Mouse (Mus musculus): ENCODE measurements around the gene Pik3r4. TPM values are rescaled to one million over a fixed set of nuclear protein-coding genes. Genes with fewer than 3 reads are reported as not detected.
A peak's percentile ranks its signal among the peaks of the same experiment; 100 is the strongest.
"Not testable (repeated sequence)": the region's sequence is repeated elsewhere in the genome, so short reads cannot be mapped to it uniquely, and the experiment has no call there.

Pik3r4 gene
- 25.7 and 27.3 TPM in 2 replicates for polyA plus RNA-seq (2016; fragmentation: Nextera tagmentation; extraction: Ambion mirVana)

GRCm38 (mm10) chr9:105642460-105643371, at the start of gene Pik3r4:
Gene Pik3r4, plus strand, starts transcription at chr9:105642978.
- H3K27me3 ChIP-seq (replicated peaks): no peaks in the 10 kb centered on the region
- peak within 1 kb of the TSS; percentile 89 for H3K4me2 ChIP-seq (replicated peaks)
- H3K4me1 ChIP-seq: peaks cover 12% of the 10 kb centered on the region
- ATAC-seq (ENCODE audit: low FRiP score, low read depth): peak; percentile 95
- H3K27ac ChIP-seq: 0 out of 2 replicates have a peak within 1 kb of the TSS, but pooled peaks have one; percentile 15
- H3K9me3 ChIP-seq: no peaks in the 10 kb centered on the region
- H3K4me3 ChIP-seq: peak within 1 kb of the TSS; percentile 89
- WGBS: 5% methylated on average over 37 of the region's 37 CpGs
- H3K36me3 ChIP-seq: peaks cover 22% of the 10 kb centered on the region
- peak within 1 kb of the TSS; percentile 73 for H3K9ac ChIP-seq

GRCm38 (mm10) chr9:105598906-105599305, 43.9 kb upstream of the Pik3r4 start:
- no peak overlapping the region for H3K9ac ChIP-seq
- ATAC-seq (ENCODE audit: low FRiP score, low read depth): no peak
- 86% methylated on average over 4 of the region's 4 CpGs for WGBS
- no peaks in the 10 kb centered on the region for H3K9me3 ChIP-seq
- H3K4me3 ChIP-seq: no peak overlapping the region
- H3K27ac ChIP-seq: no peak overlapping the region
- no peaks in the 10 kb centered on the region for H3K36me3 ChIP-seq
- no peaks in the 10 kb centered on the region for H3K27me3 ChIP-seq (replicated peaks)
- H3K4me2 ChIP-seq (replicated peaks): no peak overlapping the region
- H3K4me1 ChIP-seq: no peaks in the 10 kb centered on the region

- Histone ChIP-seq H3K4me3 (no peak overlapping the region), H3K36me3 (no peaks in the 10 kb centered on the region), H3K9me3 (no peaks in the 10 kb centered on the region), H3K4me2 (replicated peaks) (no peak overlapping the region), H3K27ac (no peak overlapping the region), H3K4me1 (no peaks in the 10 kb centered on the region), H3K9ac (no peak overlapping the region), H3K27me3 (replicated peaks) (no peaks in the 10 kb centered on the region)
- no peak for ATAC-seq (ENCODE audit: low FRiP score, low read depth)
- 93% methylated on average over 15 of the region's 15 CpGs for WGBS
Measured at GRCm38 (mm10) chr9:105611980-105612771, 30.6 kb upstream of the Pik3r4 start.

- ATAC-seq (ENCODE audit: low FRiP score, low read depth): no peak
- WGBS: 66% methylated on average over 7 of the region's 7 CpGs
- H3K36me3 ChIP-seq: no peaks in the 10 kb centered on the region
- no peak overlapping the region for H3K4me2 ChIP-seq (replicated peaks)
- no peaks in the 10 kb centered on the region for H3K4me1 ChIP-seq
- H3K9me3 ChIP-seq: no peaks in the 10 kb centered on the region
- no peak overlapping the region for H3K4me3 ChIP-seq
- no peaks in the 10 kb centered on the region for H3K27me3 ChIP-seq (replicated peaks)
- H3K27ac ChIP-seq: no peak overlapping the region
- no peak overlapping the region for H3K9ac ChIP-seq
Measured at GRCm38 (mm10) chr9:105612919-105613318, 29.9 kb upstream of the Pik3r4 start.

- no peak for ATAC-seq (ENCODE audit: low FRiP score, low read depth)
- H3K27ac ChIP-seq: no peak overlapping the region
- H3K4me3 ChIP-seq: no peak overlapping the region
- H3K4me1 ChIP-seq: no peaks in the 10 kb centered on the region
- no peaks in the 10 kb centered on the region for H3K27me3 ChIP-seq (replicated peaks)
- no peak overlapping the region for H3K4me2 ChIP-seq (replicated peaks)
- H3K36me3 ChIP-seq: no peaks in the 10 kb centered on the region
- WGBS: 84% methylated on average over 2 of the region's 2 CpGs
- no peaks in the 10 kb centered on the region for H3K9me3 ChIP-seq
- no peak overlapping the region for H3K9ac ChIP-seq
Measured at GRCm38 (mm10) chr9:105615952-105616351, 26.8 kb upstream of the Pik3r4 start.

GRCm38 (mm10) chr9:105617274-105617673, 25.5 kb upstream of the Pik3r4 start:
- not testable (repeated sequence) for H3K9ac ChIP-seq; H3K27ac ChIP-seq; H3K4me1 ChIP-seq; H3K4me3 ChIP-seq; H3K4me2 ChIP-seq (replicated peaks); H3K36me3 ChIP-seq; H3K27me3 ChIP-seq (replicated peaks); H3K9me3 ChIP-seq; ATAC-seq (ENCODE audit: low FRiP score, low read depth)

GRCm38 (mm10) chr9:105633961-105634360, 8.8 kb upstream of the Pik3r4 start:
- H3K4me2 ChIP-seq (replicated peaks): no peak overlapping the region
- no peak for ATAC-seq (ENCODE audit: low FRiP score, low read depth)
- no peak overlapping the region for H3K27ac ChIP-seq
- no peak overlapping the region for H3K9ac ChIP-seq
- no peaks in the 10 kb centered on the region for H3K9me3 ChIP-seq
- H3K36me3 ChIP-seq: no peaks in the 10 kb centered on the region
- WGBS: 83% methylated on average over 2 of the region's 2 CpGs
- H3K4me3 ChIP-seq: no peak overlapping the region
- no peaks in the 10 kb centered on the region for H3K27me3 ChIP-seq (replicated peaks)
- H3K4me1 ChIP-seq: no peaks in the 10 kb centered on the region

- not testable (repeated sequence) for H3K4me3 ChIP-seq; ATAC-seq (ENCODE audit: low FRiP score, low read depth)
- 80% methylated on average over 6 of the region's 6 CpGs for WGBS
Measured at GRCm38 (mm10) chr9:105641377-105641776, 1.4 kb upstream of the Pik3r4 start.

GRCm38 (mm10) chr9:105656189-105656588, 13.4 kb downstream of the Pik3r4 start:
- H3K4me3 ChIP-seq: no peak overlapping the region
- no peak overlapping the region for H3K27ac ChIP-seq
- H3K4me1 ChIP-seq: no peaks in the 10 kb centered on the region
- H3K27me3 ChIP-seq (replicated peaks): no peaks in the 10 kb centered on the region
- ATAC-seq (ENCODE audit: low FRiP score, low read depth): no peak
- no peak overlapping the region for H3K4me2 ChIP-seq (replicated peaks)
- no peaks in the 10 kb centered on the region for H3K9me3 ChIP-seq
- 69% methylated on average over 2 of the region's 2 CpGs for WGBS
- H3K9ac ChIP-seq: no peak overlapping the region
- peaks cover 48% of the 10 kb centered on the region for H3K36me3 ChIP-seq

More at GRCm38 (mm10) chr9:105641377-105641776, 1.4 kb upstream of the Pik3r4 start:
- H3K4me1 ChIP-seq: peaks cover 12% of the 10 kb centered on the region
- not testable (repeated sequence) for H3K4me2 ChIP-seq (replicated peaks); H3K27ac ChIP-seq; H3K9ac ChIP-seq; H3K27me3 ChIP-seq (replicated peaks); H3K9me3 ChIP-seq
- peaks cover 21% of the 10 kb centered on the region for H3K36me3 ChIP-seq

GRCm38 (mm10) chr9:105658216-105658615, 15.4 kb downstream of the Pik3r4 start:
- ATAC-seq (ENCODE audit: low FRiP score, low read depth): no peak
- no peaks in the 10 kb centered on the region for H3K4me1 ChIP-seq
- H3K4me3 ChIP-seq: no peak overlapping the region
- H3K9ac ChIP-seq: no peak overlapping the region
- no peak overlapping the region for H3K27ac ChIP-seq
- no peaks in the 10 kb centered on the region for H3K27me3 ChIP-seq (replicated peaks)
- no peaks in the 10 kb centered on the region for H3K9me3 ChIP-seq
- 97% methylated on average over 12 of the region's 12 CpGs for WGBS
- no peak overlapping the region for H3K4me2 ChIP-seq (replicated peaks)
- peaks cover 57% of the 10 kb centered on the region for H3K36me3 ChIP-seq

GRCm38 (mm10) chr9:105659877-105660276, 17.1 kb downstream of the Pik3r4 start:
- no peak overlapping the region for H3K9ac ChIP-seq
- H3K27me3 ChIP-seq (replicated peaks): no peaks in the 10 kb centered on the region
- ATAC-seq (ENCODE audit: low FRiP score, low read depth): no peak
- no peak overlapping the region for H3K4me3 ChIP-seq
- peaks cover 58% of the 10 kb centered on the region for H3K36me3 ChIP-seq
- WGBS: 84% methylated on average over 6 of the region's 6 CpGs
- no peaks in the 10 kb centered on the region for H3K9me3 ChIP-seq
- H3K4me2 ChIP-seq (replicated peaks): no peak overlapping the region
- H3K27ac ChIP-seq: no peak overlapping the region
- no peaks in the 10 kb centered on the region for H3K4me1 ChIP-seq

GRCm38 (mm10) chr9:105665269-105665668, 22.5 kb downstream of the Pik3r4 start:
- Histone ChIP-seq H3K4me2 (replicated peaks) (no peak overlapping the region), H3K9ac (no peak overlapping the region), H3K36me3 (peaks cover 67% of the 10 kb centered on the region), H3K27me3 (replicated peaks) (no peaks in the 10 kb centered on the region), H3K27ac (no peak overlapping the region), H3K9me3 (no peaks in the 10 kb centered on the region), H3K4me1 (no peaks in the 10 kb centered on the region), H3K4me3 (no peak overlapping the region)
- 91% methylated on average over 7 of the region's 7 CpGs for WGBS
- ATAC-seq (ENCODE audit: low FRiP score, low read depth): no peak
